Mouse (Mus musculus) E14TG2a.4 (cell line): ENCODE results near the gene Ganc.

ENCODE experiments used
- CTCF ChIP-seq: conservative IDR thresholded peaks from 2 replicates; pipeline ENCODE4 v1.5.1; 2014; ENCODE audit warnings: low read length
- NANOG ChIP-seq: IDR thresholded peaks from 2 replicates; pipeline ENCODE4 v1.6.1; 2014; ENCODE audit warnings: borderline replicate concordance, low read length, mixed read lengths
- POU5F1 ChIP-seq: IDR thresholded peaks from 2 replicates; pipeline ENCODE4 v1.6.1; 2014; ENCODE audit warnings: low read length, borderline replicate concordance

GRCm38 (mm10) chr2:120403986-120404822 lies 508 bp downstream of the Ganc start, which contains the start of gene Tmem87a:
- TF ChIP-seq CTCF (no peak), NANOG (no peak), POU5F1 (no peak)
